Mouse (Mus musculus) megakaryocyte, embryonic 14.5 days (primary cell): ENCODE results near the gene Nxph4.

Experiments used
- FLI1 ChIP-seq: IDR thresholded peaks from 2 replicates; pipeline ENCODE4 v1.6.1; 2012; ENCODE audit warnings: low read length, inconsistent platforms, mixed read lengths
- GATA1 ChIP-seq: IDR thresholded peaks from 3 replicates; pipeline ENCODE4 v1.6.1; 2012; ENCODE audit warnings: mixed read lengths, low read length, inconsistent platforms, borderline replicate concordance

DNA sequence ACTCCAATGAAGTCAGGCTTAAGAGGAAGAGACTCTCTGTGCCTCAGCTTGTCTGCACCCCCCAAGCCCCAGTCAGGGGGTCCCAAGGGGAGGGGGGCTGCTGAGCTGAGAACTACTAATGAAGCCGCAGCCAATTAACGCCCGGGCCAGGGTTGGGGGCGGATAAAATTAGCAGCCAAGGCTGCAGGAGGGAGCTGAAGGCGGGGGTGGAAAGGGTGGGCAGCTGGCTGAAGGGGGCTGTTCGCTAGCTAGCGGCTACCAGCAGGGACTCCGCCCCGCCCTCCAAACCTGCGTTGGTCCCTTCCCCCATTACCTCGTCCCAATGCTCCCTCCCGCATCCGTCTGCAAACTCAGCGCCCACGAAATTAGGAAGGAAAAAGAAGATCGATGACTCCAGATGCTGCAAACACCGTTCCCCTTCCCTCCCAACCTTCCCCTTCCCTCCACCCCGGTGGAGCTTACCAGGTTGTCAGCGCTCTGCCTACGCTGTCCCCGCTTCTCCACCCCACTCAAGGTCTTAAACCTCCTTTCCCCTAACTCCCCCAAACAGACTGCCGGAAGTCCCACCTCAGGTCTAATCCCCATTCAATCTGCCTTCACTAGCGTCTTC is 9.6 kb downstream of the Nxph4 start:
- TF ChIP-seq GATA1 (no peak), FLI1 (no peak)
